Mouse (Mus musculus) heart, postnatal 36 days (tissue): ENCODE results near the gene Hfe. TPM values are rescaled to one million over a fixed set of nuclear protein-coding genes. Genes with fewer than 3 reads are reported as not detected.
A peak's percentile ranks its signal among the peaks of the same experiment; 100 is the strongest.
"Not testable (repeated sequence)": the region's sequence is repeated elsewhere in the genome, so short reads cannot be mapped to it uniquely, and the experiment has no call there.

Experiments
- DNase-seq, 2 experiments: peaks; one replicate each; pipeline ENCODE4 v3.0.0; 2021 to 2022
- intact Hi-C: fragments of 180-260 bp; cut with DNase I; formaldehyde crosslinking; loops from one replicate; pipeline ENCODE4 v1.15.1; 2025
- total RNA-seq, 2 experiments: library from RNA; stranded (reverse); gene quantifications; 2 replicates each; pipeline ENCODE4 v1.2.3; 2021

Hfe gene
- total RNA-seq, 2 experiments from 2014 or later: 48.4 to 66.6 TPM

- intact Hi-C loops: no loop called here
These were observed 13.6 kb upstream of the Hfe start for GRCm38 (mm10) chr13:23724239-23724638.

GRCm38 (mm10) chr13:23717593-23718245, 7.1 kb upstream of the Hfe start:
- DNase-seq, intact Hi-C loops: not testable (repeated sequence)

More at GRCm38 (mm10) chr13:23724239-23724638, 13.6 kb upstream of the Hfe start:
- DNase-seq: no peak

- intact Hi-C loops: no loop called here
- DNase-seq: no peak
These were observed 6.5 kb upstream of the Hfe start for GRCm38 (mm10) chr13:23717176-23717575.

GRCm38 (mm10) chr13:23716261-23717042, 5.8 kb upstream of the Hfe start:
- DNase-seq: no peak
- intact Hi-C loops: no loop called here

GRCm38 (mm10) chr13:23709714-23710373, 810 bp downstream of the Hfe start:
- intact Hi-C loops: no loop called here
- DNase-seq: no peak

- intact Hi-C loops: no loop called here
- DNase-seq: no peak
These were observed 2.0 kb downstream of the Hfe start for GRCm38 (mm10) chr13:23708654-23709053.

- intact Hi-C loops: no loop called here
- no peak for DNase-seq
These were observed 2.6 kb downstream of the Hfe start for GRCm38 (mm10) chr13:23708041-23708440.

- no peak for DNase-seq
- intact Hi-C loops: no loop called here
These were observed 3.9 kb downstream of the Hfe start for GRCm38 (mm10) chr13:23706771-23707170.

- no peak for DNase-seq
- intact Hi-C loops: no loop called here
These were observed 4.8 kb downstream of the Hfe start for GRCm38 (mm10) chr13:23705751-23706356.

- DNase-seq, intact Hi-C loops: not testable (repeated sequence)
These were observed 7.9 kb downstream of the Hfe start for GRCm38 (mm10) chr13:23702801-23703200.

- no peak for DNase-seq
- intact Hi-C loops: no loop called here
These were observed 8.4 kb downstream of the Hfe start for GRCm38 (mm10) chr13:23702220-23702619.

GRCm38 (mm10) chr13:23700786-23701520, 9.7 kb downstream of the Hfe start:
- DNase-seq: peak; percentile 70 to 71
- intact Hi-C loops: loop anchor here (1.0 kb wide), 1 partner anchor 31 kb away; no protein-coding TSS in a partner anchor

GRCm38 (mm10) chr13:23699767-23700166, 10.9 kb downstream of the Hfe start:
- DNase-seq: no peak
- intact Hi-C loops: loop anchor here (5.0 kb wide), 4 partner anchors 117 to 1657 kb away; partner anchors contain the start of genes Hist1h2af, Hist1h2ag, Hist1h2bj and Hist1h4d

GRCm38 (mm10) chr13:23698996-23699395, 11.7 kb downstream of the Hfe start:
- DNase-seq: no peak
- intact Hi-C loops: loop anchor here (1.0 to 5.0 kb wide), 6 partner anchors 14 to 1657 kb away; partner anchors contain the start of genes Hist1h1e, Hist1h2af, Hist1h2ag and Hist1h2bj

- intact Hi-C loops: loop anchor here (1.0 to 5.0 kb wide), 6 partner anchors 13 to 1656 kb away; partner anchors contain the start of genes Hist1h1e, Hist1h2af, Hist1h2ag and Hist1h2bj
- peak; percentile 100 for DNase-seq
These were observed 12.4 kb downstream of the Hfe start, which contains the start of gene Hist1h4c for GRCm38 (mm10) chr13:23698300-23698693. TSS of gene Hist1h4c (minus strand) at chr13:23698454.

- DNase-seq: peak in 1 of 2 experiments; percentile 45
- intact Hi-C loops: loop anchor here (1.0 to 5.0 kb wide), 6 partner anchors 12 to 1655 kb away; partner anchors contain the start of genes Hist1h1e, Hist1h2af, Hist1h2ag and Hist1h2bj
These were observed 13.0 kb downstream of the Hfe start for GRCm38 (mm10) chr13:23697491-23698299.

GRCm38 (mm10) chr13:23696061-23696474, 14.6 kb downstream of the Hfe start:
- no peak for DNase-seq
- intact Hi-C loops: loop anchor here (5.0 kb wide), 4 partner anchors 114 to 1654 kb away; partner anchors contain the start of genes Hist1h2af, Hist1h2ag, Hist1h2bj and Hist1h4d

- DNase-seq: no peak
- intact Hi-C loops: loop anchor here (5.0 kb wide), 4 partner anchors 113 to 1653 kb away; partner anchors contain the start of genes Hist1h2af, Hist1h2ag, Hist1h2bj and Hist1h4d
These were observed 15.1 kb downstream of the Hfe start, which contains the start of gene Hist1h1t for GRCm38 (mm10) chr13:23695514-23695913. TSS of gene Hist1h1t (plus strand) at chr13:23695814.
